Mouse (Mus musculus) spleen, postnatal 4 days (tissue): Measurements from ENCODE around the gene Cenpf.

Experiments used
- DNase-seq, 2 experiments: peaks; one replicate each; pipeline ENCODE4 v3.0.0; 2022; ENCODE audit warnings: low spot score in 2 of 2

Cenpf gene

DNA sequence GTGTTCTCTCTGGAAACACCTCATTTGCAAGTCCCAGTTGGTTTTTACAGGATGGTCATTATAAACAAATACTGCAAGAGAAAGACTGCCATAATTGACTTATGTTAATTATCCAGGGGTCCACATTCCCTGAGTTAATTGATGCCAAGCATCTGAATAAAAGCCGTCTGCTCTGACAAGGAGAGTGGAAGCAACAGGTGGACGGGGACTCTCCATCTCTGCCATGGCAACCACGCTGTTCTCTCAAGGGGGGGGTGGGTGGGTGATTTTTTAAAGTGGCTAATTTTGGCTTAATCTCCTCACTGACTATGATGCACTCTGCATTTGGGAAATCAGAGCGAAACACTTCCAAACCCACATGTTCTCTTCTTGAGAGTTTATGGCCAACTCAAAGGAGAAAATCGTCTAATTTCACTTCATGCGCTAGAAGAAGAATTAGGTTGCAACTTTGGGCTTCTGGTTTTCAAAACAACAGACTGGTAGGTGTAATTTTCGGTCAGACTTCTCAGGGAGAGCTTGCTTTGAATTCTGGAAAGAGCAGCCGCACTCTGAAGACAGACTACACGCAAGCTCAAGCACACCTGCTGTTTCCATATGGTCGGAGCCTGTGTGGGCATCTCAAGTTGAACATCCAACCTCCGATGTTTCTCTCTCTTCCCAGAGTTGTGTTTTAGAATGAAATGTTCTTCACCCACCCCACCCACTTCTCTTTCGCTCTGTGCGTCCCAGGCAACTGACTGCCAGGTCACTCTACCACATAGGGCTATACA lies 55.8 kb downstream of the Cenpf start:
- no peak for DNase-seq

DNA sequence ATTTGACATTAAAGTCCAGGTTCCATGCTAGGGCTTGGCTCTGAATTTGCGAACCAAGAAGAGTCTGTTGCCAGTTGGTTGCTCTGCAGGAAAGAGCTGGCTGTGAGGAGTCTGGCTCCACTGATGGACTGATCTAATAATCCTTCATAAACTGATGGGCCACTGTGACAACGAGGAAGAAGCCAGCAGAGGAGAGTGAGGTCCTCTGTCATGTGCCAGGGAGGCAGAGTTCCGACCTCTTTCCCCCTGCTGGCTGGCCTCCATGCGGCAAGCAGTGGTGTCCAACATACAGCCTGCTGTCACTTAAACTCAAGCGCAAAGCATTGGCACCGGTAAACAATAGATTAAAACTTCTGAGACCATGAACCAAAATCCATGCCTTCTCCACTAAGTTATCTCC lies 57.9 kb downstream of the Cenpf start:
- no peak for DNase-seq

DNA sequence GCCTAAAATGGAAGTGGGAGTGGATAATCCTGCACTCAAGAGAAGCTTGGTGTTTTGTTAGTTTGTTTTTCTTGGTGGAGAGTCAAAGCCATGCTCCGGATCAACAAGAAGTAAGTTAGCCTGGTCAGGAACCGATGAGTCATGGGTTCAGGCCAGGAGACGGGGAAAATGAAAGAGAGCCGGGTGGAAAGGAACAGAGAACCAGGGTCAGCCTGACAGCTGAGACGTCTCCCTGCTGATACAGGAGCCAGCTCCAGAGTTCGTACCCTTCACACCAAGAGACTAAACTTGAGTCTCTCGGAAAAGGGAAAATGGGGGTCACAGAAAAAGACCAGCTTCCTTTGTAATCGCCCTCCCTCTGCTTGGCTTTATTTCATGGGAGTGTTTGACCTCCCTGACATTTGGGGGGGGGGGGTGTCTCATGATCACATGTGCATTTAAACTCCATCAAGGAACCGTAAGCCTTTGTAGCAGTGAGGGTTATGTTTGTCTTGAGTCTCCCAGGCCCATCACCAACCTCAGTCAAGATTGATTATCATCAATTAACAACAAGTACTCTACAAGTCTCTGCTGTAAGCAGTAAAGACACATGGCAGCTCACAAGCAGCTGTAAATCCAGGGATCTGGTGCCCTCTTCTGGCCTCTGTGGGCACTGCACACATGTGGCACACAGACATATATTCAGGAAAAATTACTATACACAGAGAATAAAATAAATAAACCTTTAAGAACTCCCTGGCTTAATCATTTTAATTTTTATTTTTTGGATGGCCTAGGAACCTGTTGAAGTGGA lies 59.7 kb downstream of the Cenpf start:
- peak; percentile 52 to 82 for DNase-seq

DNA sequence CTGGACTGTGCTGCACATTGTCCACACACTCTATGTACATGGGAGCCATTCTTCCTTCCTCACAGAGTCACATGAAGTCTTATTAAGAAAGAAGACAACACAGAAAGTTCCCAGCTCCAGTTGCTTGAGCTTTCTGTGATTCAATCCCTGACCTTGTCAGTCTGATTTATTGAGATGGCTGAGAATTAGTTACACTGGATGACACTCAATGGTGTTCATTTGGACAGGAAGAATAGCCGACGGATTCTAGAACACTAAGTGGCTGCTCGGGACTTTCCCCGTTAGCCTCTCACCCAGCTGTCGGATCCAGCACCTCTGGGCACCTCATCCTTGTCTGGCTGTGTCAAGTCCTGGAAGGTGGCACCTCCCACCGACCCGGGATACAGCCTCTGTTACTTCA lies 63.1 kb downstream of the Cenpf start:
- DNase-seq: no peak

DNA sequence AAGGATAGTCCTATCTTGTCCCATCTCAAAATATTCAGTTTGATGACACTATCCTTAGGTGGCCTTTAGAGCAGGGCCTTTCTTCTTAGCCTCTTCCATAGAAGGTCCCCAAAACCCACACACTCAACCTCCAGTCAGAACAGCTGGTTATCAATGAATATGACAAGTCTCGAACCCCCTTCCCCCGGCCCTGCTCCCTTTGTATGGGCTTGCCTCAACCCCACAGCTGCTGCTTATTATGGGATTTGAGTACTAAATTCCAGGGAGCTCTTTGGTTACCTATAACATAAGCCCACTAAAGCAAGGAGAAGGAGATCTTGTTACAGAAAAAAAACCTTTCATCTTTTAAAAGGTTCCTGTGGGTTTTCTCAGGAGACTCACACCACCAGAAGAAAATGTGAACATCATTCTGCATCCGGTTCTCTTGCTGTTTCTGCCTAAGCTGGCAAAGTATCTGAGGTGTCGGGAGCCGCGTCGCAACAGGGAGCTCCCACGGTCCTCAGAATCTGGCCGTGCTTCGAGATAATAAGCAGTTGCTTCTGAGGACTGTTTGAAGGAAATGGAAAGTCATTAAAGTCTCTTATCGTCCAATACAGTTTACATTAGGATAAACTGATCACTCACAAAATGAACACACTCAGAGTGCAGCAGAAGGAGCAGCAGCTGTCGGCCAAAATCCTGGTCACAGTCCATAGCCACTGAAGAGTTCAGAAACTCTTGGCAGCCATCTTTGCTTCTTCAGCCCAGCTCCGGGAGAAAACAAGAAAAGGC lies 68.7 kb downstream of the Cenpf start:
- no peak for DNase-seq

DNA sequence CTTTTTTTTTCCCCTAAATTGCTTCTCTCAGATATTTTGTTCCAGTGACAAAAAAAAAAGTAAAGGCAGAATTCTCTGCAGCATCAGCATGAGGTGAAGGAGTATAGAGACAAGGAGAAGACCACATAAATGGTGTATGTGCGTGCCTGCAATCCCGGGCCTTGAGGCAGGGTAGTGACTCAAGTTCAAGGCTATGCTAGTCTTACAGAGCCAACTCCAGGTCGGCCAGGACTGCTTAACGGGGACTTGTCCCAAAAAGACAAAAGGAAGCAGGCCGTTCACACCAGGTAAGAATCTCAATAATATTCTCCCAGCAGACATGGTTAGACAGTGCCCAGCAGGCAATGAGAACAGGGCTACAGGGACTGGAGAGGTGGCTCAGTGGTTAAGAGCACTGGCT lies 70.5 kb downstream of the Cenpf start:
- DNase-seq: no peak

DNA sequence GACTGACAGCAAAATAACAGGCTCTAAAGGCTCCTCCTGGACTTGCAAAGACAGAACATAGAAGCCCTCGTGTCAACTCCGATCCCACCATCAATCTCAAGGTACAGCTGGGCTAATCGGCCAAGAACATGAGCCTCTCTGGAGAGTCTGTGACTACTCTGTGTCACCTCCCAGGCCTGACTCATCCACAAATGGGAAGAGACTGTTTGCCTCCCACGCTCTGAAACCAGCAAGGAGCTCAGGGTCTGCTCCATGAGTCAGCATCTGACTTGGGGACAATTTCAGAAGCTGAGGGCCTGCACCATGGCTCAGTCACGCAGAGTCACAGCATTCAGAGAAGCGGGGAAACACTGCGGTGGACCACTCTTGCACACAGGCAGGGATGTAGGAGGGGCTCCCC lies 72.6 kb downstream of the Cenpf start:
- no peak for DNase-seq

DNA sequence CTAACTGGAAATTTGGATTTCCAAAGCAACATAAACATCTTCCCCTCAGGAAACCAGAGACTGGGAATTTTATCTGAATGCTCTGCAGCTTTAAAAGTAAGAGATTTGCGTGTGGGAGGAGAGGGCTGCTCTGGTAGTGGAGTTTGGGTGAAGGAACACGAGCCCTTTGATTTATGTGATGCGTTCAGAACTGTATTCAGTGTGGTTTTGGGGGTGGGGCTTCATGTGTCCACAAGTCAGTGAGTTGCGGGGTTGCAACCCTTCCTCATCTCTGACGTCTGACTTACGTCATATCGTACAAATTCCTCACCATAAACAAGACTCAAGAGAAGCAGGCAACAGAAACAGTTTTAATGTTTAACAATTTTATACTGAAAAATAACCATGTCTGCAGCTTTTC lies 74.8 kb downstream of the Cenpf start:
- DNase-seq: no peak

DNA sequence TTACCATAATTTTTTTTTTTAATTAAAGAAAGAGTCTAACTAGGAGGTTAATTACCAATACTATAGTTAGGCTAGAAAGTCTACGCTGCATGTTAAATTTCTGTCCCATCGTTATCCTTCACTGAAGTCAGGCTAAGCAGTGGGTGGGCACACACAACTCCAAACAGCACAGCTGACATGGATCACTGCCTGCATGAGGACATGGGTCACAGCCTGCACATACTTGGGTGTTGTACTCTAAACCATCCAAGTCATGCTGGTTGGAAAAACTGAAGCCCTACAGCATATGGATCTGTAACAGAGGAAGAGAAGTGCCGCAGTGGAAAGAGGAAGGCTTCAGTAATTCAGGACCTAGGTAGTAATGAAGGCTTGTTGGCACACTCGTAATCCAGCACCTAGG lies 76.1 kb downstream of the Cenpf start:
- DNase-seq: no peak

DNA sequence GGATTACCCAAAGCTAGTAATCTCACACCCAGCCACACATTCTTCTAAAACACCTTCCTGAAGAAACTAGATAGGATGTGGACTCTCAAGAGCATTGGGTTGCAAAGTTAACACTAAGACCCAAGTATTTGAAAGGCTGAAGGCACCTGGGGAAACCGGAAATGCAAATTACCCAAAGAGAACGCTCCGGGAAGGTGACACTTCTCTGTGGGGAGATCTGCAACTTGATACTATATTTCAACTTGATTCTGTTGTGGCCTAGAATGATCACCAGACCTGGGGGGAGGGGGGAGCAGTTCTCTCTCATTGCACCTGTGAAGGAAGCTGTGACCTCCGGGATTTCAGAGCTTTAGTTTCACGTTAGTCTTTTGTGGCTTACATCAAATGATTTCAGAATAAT lies 79.2 kb downstream of the Cenpf start:
- no peak for DNase-seq

DNA sequence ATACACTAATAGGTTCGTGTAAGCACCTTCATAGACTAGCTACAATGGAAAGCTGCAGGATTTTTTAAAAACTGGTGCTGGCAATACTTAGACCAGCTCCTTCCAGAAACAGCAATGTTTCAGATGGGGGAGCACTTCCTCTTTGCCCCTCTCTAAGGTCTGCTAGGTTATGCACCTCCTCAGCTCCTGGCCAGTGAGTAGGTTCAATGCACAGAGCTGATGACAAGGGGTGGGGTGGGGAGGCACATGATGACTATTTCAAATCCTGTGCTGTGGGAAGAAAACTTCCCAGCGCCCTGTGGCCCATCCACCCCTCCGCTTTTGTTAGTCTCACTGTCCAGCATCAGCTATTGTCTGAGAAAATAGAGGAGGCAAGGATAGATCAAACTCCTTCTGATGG lies 79.8 kb downstream of the Cenpf start:
- DNase-seq: no peak

DNA sequence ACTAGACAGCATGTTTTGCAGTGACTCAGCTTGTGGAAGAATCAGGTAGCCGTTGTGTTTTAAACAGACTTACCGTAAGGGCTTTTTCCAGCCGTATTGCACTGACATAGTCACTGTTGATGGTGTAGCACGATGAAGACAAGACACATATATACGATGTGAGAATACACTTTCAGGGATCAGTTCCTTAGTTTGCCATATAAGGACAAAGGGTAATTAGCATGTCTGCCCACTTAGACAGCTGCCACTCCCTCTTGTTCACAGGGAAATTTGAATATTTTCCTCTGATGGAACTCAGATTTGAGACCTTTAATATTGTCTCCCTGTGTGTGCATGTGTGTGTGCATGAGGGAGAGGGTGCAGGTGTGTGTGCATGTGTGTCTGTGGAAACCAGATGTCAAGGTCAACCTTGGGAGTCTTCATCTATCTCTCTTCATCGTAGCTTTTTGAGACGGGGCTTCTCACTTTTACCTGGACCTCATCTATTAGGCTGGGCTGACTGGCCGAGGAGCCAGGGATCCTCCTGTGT lies 82.2 kb downstream of the Cenpf start:
- DNase-seq: no peak

DNA sequence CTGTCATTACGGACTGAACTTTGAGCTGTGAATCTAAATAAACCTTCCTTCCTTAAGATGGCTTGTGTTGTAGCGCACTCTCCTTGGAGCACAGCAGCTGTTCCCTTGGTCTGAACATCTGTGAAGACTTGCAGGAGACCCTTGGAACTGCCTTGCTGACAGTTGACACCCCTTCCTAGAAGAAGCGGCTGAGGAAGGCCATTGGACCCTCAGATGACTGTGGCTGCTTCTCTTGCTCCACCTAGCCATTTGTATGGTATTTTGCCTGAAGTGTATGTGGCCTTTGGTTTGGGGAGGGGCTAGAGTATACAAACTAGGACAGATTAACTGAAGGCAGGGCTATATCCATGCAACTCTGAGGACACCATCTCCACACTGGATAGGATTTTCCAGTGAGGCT lies 90.8 kb downstream of the Cenpf start:
- DNase-seq: no peak
